Mouse (Mus musculus) thymus, postnatal 25 days (tissue): ENCODE data around the gene Agtr2.
"Not testable (repeated sequence)": the region's sequence is repeated elsewhere in the genome, so short reads cannot be mapped to it uniquely, and the experiment has no call there.

Experiments
- DNase-seq: peaks from one replicate; pipeline ENCODE4 v3.0.0; 2022

Gene Agtr2

GRCm38 (mm10) chrX:21484414-21484813 lies at the start of gene Agtr2:
Gene Agtr2 (plus strand): TSS chrX:21484544.
- no peak for DNase-seq

GRCm38 (mm10) chrX:21452519-21452918 lies 31.8 kb upstream of the Agtr2 start:
- no peak for DNase-seq

- DNase-seq: no peak
Observed at GRCm38 (mm10) chrX:21488111-21488510, 3.8 kb downstream of the Agtr2 start.

- DNase-seq: no peak
Observed at GRCm38 (mm10) chrX:21500242-21500641, 15.9 kb downstream of the Agtr2 start.

- not testable (repeated sequence) for DNase-seq
Observed at GRCm38 (mm10) chrX:21507333-21507732, 23.0 kb downstream of the Agtr2 start.

GRCm38 (mm10) chrX:21522590-21522989 lies 38.2 kb downstream of the Agtr2 start:
- no peak for DNase-seq
